Mouse (Mus musculus) neural tube, embryonic 12.5 days (tissue): ENCODE data around the gene Zc3h8. TPM values are rescaled to one million over a fixed set of nuclear protein-coding genes. Genes with fewer than 3 reads are reported as not detected.

Source experiments
- ATAC-seq: fragments of 200-750 bp; cut with Nextera tagmentation; 2 replicates; pipeline ENCODE4 v1.8.0; 2017; ENCODE audit warnings: low read depth, mild to moderate bottlenecking, moderate TSS enrichment, moderate library complexity; ENCODE audit not compliant: low FRiP score
- H3K27ac ChIP-seq: fragments of 300-500 bp; sonication (generic); 2 replicates; pipeline ENCODE4 v1.5.1; 2016
- H3K27me3 ChIP-seq: fragments of 300-500 bp; sonication (generic); replicated peaks from 2 replicates; pipeline ENCODE4 v1.6.1; 2016; ENCODE audit warnings: mild to moderate bottlenecking
- H3K36me3 ChIP-seq: fragments of 300-500 bp; sonication (generic); 2 replicates; pipeline ENCODE4 v1.6.1; 2016; ENCODE audit warnings: mild to moderate bottlenecking
- H3K4me1 ChIP-seq: fragments of 300-500 bp; sonication (generic); 2 replicates; pipeline ENCODE4 v1.6.1; 2016
- H3K4me2 ChIP-seq: fragments of 300-500 bp; sonication (generic); replicated peaks from 2 replicates; pipeline ENCODE4 v1.6.1; 2016; ENCODE audit warnings: mild to moderate bottlenecking
- H3K4me3 ChIP-seq: fragments of 300-500 bp; sonication (generic); 2 replicates; pipeline ENCODE4 v1.5.1; 2016
- H3K9ac ChIP-seq: fragments of 300-500 bp; sonication (generic); 2 replicates; pipeline ENCODE4 v1.6.1; 2016; ENCODE audit warnings: mild to moderate bottlenecking
- H3K9me3 ChIP-seq: fragments of 300-500 bp; sonication (generic); 2 replicates; pipeline ENCODE4 v1.6.1; 2016; ENCODE audit warnings: mild to moderate bottlenecking
- WGBS: fragments of 180-500 bp; shearing (Covaris S2); methylation state at CpG from one replicate; pipeline ENCODE4 v1.1.7; 2016; 5-methylcytosine and 5-hydroxymethylcytosine counted together
- polyA plus RNA-seq: library from polyadenylated mRNA; unstranded; fragments of >200 nt; fragmentation: Nextera tagmentation; extraction: Ambion mirVana; gene quantifications from 2 replicates; pipeline ENCODE4 v1.2.1, GENCODE M21; 2016

Gene Zc3h8
- 8.2 and 10.8 TPM in 2 replicates for polyA plus RNA-seq

DNA sequence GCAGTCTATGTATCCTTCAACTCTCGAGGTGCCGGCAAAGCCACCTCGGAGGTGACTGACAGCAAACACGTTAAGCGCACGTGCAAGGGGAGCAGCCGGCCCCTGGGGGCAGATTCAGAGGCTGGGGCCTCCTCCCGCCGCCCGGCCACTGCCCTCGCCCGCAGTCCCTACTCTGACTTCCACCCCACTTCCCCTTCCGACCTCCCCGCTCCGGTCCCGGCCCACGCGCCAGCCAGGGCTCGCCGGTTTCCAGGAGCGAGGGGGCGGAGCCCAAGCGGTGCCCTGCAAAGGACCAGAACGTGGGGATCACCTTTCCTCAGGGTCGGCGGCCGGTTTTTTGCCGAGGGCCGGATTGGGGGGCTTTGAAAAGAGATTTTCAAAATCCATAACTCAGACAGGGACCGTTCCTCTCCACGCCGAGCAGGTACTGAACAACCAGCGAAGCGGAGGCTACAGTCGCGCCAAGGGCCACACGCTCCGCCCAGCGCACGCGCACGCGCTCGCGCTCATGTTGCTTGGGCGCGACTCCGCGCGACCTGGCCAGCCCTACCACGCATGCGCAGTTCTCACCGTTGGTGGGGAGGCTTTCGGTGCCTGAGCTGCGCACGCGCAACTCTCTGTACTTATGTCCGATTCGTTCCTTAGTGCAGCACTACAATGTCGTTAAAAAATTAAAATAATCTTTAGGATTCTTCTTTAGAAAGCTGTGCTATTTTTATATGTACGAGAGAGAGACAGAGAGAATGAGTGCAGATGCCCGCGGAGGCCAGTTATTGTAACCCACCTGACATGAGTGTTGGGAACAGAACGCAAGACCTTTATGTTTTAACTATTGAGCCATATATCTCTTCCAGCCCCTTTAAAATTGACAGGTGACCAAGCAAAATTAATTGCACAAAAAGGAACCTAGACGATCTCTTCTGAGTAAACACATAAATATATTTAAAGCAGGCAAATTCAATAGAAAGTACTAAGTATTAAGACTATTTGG is at the start of gene Zc3h8:
Zc3h8 (minus strand) TSS at position 540 of the 991 bp plus-strand sequence.
- Histone ChIP-seq H3K4me3 (peak within 1 kb of the TSS; percentile 60), H3K4me1 (no peaks in the 10 kb centered on the region), H3K9ac (peak within 1 kb of the TSS; percentile 69), H3K27ac (no peak within 1 kb of the TSS), H3K27me3 (0 out of 2 replicates have a peak, but pooled peaks cover 3% of the 10 kb centered on the region), H3K36me3 (peaks cover 1% of the 10 kb centered on the region; the same call in 1 of the 2 replicates), H3K9me3 (no peaks in the 10 kb centered on the region), H3K4me2 (peak within 1 kb of the TSS; percentile 79)
- peak; percentile 93 for ATAC-seq
- WGBS, result 2% methylated on average over 65 of the region's 65 CpGs

DNA sequence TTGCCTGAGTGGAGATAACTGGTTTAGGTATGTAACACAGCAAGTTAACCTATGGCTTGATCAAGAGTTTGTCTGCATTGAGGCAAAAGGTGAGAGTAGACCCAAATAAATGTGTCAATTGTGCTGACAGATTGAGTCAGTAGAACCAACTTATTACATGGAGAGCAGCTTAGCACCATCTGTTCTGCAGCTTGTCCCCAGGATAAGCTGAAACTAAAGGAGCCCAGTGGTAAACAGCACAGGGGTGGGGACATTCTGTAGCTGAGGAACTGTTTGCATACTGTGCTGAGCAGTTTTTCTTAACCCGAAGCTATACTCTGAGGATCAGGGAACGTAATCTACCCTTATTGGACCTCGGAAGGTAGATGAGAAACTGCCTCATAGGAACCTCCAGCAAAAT is 40.9 kb upstream of the Zc3h8 start:
- ATAC-seq, result no peak
- WGBS, result 91% methylated on average over 3 of the region's 3 CpGs
- H3K9me3 ChIP-seq, result no peaks in the 10 kb centered on the region

DNA sequence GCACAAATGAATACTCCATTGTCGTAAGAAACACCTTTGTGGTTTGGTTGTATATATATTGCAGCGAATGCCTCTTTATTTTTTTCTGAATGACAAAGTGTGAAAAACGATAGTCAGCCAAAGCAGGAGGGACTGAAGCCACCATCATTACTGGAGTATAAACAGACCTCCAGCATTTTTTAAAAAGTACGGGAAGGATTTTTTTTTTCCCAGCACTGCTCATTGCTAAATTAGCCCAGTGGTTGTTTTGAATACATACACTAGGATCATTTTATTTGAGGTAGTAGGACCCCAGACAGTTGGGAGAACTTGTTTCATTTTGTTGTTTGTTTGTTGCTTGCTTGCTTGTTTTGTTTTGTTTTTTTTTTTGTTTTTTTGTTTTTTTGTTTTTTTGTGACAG is 31.7 kb upstream of the Zc3h8 start:
- Histone ChIP-seq H3K4me1 (no peaks in the 10 kb centered on the region), H3K9me3 (no peaks in the 10 kb centered on the region), H3K4me2 (no peak overlapping the region), H3K9ac (no peak overlapping the region), H3K4me3 (no peak overlapping the region), H3K27me3 (no peaks in the 10 kb centered on the region), H3K36me3 (no peaks in the 10 kb centered on the region), H3K27ac (no peak overlapping the region)
- WGBS, result 78% methylated on average over 4 of the region's 4 CpGs
- ATAC-seq, result no peak

More for the DNA sequence above, 40.9 kb upstream of the Zc3h8 start:
- Histone ChIP-seq H3K4me2 (no peak overlapping the region), H3K9ac (no peak overlapping the region), H3K4me3 (no peak overlapping the region), H3K27me3 (no peaks in the 10 kb centered on the region), H3K27ac (no peak overlapping the region), H3K4me1 (peaks cover 5% of the 10 kb centered on the region), H3K36me3 (no peaks in the 10 kb centered on the region)

DNA sequence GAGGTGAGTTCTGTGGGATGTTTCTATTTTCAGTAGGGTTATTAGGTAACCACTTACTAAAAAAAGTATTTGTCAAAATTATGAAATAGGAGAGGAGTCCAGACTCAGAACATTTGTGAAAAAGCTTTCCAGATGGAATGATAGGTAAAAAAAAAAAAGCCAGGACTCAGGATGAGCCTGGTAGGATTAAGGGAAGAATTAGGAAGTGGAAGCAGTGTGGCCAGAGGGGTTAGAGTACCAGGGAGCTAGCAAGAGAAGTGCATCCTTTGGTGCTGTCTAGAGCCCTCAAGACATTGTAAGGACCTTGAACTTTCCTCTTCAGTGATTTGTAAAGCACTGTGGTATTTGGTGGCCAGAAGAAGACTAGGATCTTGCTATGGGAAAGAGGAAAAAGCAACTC is 28.4 kb upstream of the Zc3h8 start:
- no peaks in the 10 kb centered on the region for H3K4me1 ChIP-seq

DNA sequence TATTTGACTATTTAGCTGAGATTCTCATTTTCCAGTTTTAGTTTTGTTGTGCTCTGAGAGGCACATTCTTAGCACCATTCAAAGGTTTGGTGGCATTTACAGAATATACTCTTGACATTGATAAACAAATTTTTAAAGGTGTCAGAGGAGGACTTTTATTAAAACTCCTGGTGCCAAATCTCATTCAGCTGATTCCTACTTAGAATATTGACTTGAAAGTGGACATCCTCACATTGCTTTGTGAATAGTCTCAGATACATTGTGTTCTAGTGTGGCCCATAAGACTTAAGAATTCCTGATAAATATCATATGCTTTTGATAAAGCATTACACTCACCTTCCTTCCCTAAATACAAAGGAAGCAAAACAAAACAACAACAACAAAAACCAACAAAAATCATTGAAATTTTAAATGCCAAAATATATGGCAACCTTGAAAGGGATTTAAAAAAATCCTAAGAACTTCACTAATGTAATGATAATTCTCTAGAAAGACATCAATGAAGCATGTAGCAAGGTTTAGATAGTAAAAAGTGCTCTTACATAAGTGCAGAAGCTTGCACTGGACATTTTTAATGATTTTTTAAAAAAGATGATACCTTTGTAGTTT is 24.7 kb upstream of the Zc3h8 start:
- Histone ChIP-seq H3K4me1 (peaks cover 3% of the 10 kb centered on the region; the same call in 1 of the 2 replicates), H3K9ac (0 out of 2 replicates have a peak overlapping the region, but pooled peaks have one; percentile 98), H3K27ac (no peak overlapping the region), H3K4me3 (peak overlapping the region; percentile 85), H3K27me3 (no peaks in the 10 kb centered on the region), H3K9me3 (no peaks in the 10 kb centered on the region), H3K36me3 (no peaks in the 10 kb centered on the region), H3K4me2 (peak overlapping the region; percentile 60)
- no peak for ATAC-seq

More for the DNA sequence above, 28.4 kb upstream of the Zc3h8 start:
- Histone ChIP-seq H3K4me2 (no peak overlapping the region), H3K9me3 (no peaks in the 10 kb centered on the region), H3K9ac (no peak overlapping the region), H3K36me3 (no peaks in the 10 kb centered on the region), H3K27me3 (no peaks in the 10 kb centered on the region), H3K4me3 (no peak overlapping the region), H3K27ac (no peak overlapping the region)
- no peak for ATAC-seq

DNA sequence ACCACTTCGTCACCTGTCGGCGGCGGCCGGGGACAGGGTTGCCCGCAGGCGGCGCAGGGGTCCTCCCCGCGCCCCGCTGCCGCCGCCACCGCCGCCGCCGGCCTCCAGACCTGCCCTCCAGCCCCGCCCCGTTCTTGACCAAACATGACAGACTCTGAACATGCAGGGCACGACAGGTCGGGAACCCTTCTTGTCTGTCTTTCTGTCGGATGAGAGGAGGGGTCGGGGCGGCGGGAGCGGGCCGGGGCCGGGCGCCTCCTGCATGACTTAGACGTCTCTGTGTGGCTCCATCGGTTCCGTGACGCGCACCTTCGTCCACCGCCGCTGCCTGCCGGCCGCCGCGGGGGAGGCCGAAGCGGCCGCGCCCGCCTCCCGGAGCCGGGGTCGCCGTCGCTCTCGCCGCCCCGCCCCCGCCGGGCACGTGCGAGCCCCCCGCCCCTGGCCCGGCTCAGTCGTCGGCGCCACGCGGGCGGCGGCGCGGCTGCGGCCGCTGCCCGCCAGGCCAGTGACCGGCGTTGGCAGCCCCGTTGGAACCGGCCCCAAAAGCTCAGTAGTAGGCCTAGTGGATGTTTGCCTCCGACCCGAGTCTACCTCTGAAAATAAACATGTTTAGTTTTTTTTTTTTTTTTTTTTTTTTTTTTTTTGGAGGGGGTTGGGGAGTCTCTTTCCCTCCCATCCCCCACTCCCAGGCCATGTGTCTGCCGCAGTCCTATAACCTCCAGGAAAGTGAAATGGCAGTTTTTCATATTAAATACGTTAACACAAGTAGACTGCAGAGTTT is 24.0 kb upstream of the Zc3h8 start, which contains the start of gene Gm10762:
Gm10762 (minus strand) TSS at position 65 of the 781 bp plus-strand sequence.
- H3K27me3 ChIP-seq, result no peaks in the 10 kb centered on the region
- peak within 1 kb of the TSS; percentile 98 for H3K9ac ChIP-seq
- no peaks in the 10 kb centered on the region for H3K9me3 ChIP-seq
- peak; percentile 82 for ATAC-seq
- H3K4me1 ChIP-seq, result peaks cover 3% of the 10 kb centered on the region; the same call in 1 of the 2 replicates
- no peaks in the 10 kb centered on the region for H3K36me3 ChIP-seq
- H3K4me2 ChIP-seq, result peak within 1 kb of the TSS; percentile 60
- H3K27ac ChIP-seq, result peak within 1 kb of the TSS; percentile 100
- under 1% methylated on average over 74 of the region's 80 CpGs for WGBS
- peak within 1 kb of the TSS; percentile 85 for H3K4me3 ChIP-seq

DNA sequence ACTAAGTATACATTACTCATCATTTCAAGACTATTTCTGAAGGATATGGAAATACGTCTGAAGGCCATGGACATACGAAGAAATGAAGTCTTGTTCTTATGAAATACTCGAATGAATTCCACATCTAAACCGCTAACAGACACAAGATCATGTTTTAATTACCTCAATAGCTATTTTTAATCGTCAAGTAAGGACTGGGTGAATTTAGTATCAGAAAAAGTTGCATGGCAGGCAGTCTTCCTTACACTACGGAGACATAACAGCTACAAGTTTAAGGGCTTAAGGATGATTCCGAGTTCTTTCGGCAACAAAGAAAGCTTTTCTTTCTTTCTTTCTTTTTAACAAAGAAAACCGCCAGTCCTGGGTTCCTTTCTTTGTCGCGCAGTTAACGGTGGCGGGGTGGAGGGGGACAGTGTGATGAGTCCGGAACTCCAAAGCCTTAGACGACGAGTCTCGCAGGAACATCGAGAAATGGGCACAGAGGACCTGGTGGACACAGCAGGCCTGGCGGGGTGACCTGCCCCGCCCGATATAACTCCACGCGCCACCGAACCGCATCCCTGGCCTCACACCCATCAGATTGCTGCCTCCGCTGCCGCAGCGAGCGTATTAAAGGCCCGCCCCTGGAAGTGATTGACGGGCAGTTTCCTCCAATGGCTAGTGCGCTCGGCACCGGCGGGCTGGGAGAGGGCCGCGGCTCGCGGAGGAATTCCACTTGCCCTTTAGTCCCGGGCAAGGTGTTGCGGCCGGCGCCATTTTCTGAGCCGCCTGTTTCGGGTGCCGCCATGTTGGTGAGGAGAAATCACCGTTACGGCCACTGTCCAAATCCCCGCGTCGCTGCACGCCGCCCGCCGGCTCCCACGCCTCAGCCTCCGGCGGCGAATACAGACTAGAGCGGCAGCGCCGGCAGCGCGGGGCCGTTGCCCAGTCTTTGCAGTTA is 23.0 kb upstream of the Zc3h8 start, which contains the start of gene Zc3h6:
Zc3h6 (plus strand) TSS at position 762 of the 940 bp plus-strand sequence.
- 1% methylated on average over 65 of the region's 65 CpGs for WGBS
- peak; percentile 98 for ATAC-seq

DNA sequence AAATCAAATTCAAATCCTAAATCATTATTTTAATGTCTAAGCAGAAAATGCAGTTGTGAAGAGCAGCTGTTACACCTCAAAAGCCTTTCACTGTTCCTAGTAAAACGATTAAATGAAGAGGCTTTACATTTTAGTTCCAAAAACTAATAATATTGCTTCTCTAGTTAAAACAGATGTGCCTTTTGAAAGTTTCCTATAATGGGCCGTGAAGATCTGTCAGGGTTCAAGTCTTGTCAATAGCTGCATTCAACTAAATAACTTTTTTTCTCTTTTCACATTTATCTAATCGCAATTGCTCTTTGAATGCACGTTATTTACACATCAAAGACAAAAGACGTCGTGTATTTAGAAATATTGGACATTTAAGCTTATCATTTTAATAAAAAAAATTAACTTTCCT is 22.4 kb upstream of the Zc3h8 start:
- no peak overlapping the region for H3K4me3 ChIP-seq
- H3K27ac ChIP-seq, result no peak overlapping the region
- H3K9ac ChIP-seq, result peak overlapping the region; percentile 98; the same call in 1 of the 2 replicates
- no peaks in the 10 kb centered on the region for H3K9me3 ChIP-seq
- H3K36me3 ChIP-seq, result no peaks in the 10 kb centered on the region
- 11% methylated on average over 6 of the region's 6 CpGs for WGBS
- H3K27me3 ChIP-seq, result no peaks in the 10 kb centered on the region
- H3K4me1 ChIP-seq, result peaks cover 3% of the 10 kb centered on the region; the same call in 1 of the 2 replicates
- H3K4me2 ChIP-seq, result peak overlapping the region; percentile 60
- ATAC-seq, result no peak

More for the DNA sequence above, 23.0 kb upstream of the Zc3h8 start, which contains the start of gene Zc3h6:
- H3K36me3 ChIP-seq, result no peaks in the 10 kb centered on the region
- no peaks in the 10 kb centered on the region for H3K27me3 ChIP-seq
- peak within 1 kb of the TSS; percentile 100 for H3K27ac ChIP-seq
- peaks cover 3% of the 10 kb centered on the region; the same call in 1 of the 2 replicates for H3K4me1 ChIP-seq
- H3K9me3 ChIP-seq, result no peaks in the 10 kb centered on the region
- peak within 1 kb of the TSS; percentile 85 for H3K4me3 ChIP-seq
- H3K9ac ChIP-seq, result peak within 1 kb of the TSS; percentile 98
- H3K4me2 ChIP-seq, result peak within 1 kb of the TSS; percentile 60

DNA sequence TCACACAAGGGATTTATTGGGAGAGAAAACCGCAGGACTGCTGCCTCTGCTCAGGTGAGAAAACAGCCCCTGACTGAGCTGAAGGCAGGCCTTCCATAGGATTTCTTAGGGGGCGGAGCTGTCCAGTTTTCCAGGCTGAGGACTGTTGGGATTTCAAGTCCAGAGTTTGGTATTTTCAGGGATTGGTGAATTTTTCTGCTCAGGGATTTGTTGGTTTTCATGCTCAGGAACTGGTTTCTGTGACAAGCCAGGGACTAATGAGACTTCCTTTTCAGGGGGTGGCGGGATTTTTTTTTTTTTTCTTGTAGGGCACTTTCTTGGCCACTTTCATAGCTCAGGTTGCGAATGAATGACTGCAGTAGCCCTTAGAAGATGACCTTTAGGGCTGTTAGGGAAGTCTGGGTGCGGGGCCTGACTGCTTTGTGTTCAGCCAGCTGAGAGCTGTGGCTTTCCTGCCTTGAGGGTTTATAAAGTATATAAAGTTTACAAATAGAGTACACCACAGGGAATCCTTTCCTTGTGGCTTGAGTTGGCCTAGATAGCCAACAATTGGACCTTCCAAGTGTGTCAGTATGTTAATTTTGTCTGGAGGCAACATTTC is 21.7 kb upstream of the Zc3h8 start:
- Histone ChIP-seq H3K9me3 (no peaks in the 10 kb centered on the region), H3K4me1 (peaks cover 3% of the 10 kb centered on the region; the same call in 1 of the 2 replicates), H3K4me2 (peak overlapping the region; percentile 60), H3K27me3 (no peaks in the 10 kb centered on the region), H3K27ac (no peak overlapping the region), H3K36me3 (no peaks in the 10 kb centered on the region), H3K4me3 (no peak overlapping the region), H3K9ac (no peak overlapping the region)
- no peak for ATAC-seq
- WGBS, result 33% methylated on average over 5 of the region's 5 CpGs

DNA sequence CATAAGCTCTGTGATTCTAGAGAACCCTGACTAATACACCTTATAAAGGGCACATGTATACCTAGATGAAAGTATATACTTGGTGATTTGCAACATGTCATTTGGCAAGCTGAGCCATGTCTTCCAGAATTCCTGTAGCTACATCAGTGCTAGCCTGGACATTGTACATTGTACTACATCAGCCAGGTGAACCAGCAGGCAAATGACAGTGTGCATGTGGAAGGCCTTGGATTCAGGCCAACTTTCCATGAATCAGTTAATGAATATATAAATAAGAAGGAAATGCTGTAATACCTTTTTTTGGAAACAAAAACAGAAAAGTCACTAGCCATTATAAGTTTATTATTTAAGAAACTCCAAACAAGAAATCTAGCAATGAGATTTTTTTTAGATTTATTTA is 10.3 kb upstream of the Zc3h8 start:
- Histone ChIP-seq H3K27me3 (no peaks in the 10 kb centered on the region), H3K4me2 (no peak overlapping the region), H3K4me1 (no peaks in the 10 kb centered on the region), H3K36me3 (no peaks in the 10 kb centered on the region), H3K4me3 (no peak overlapping the region), H3K9ac (no peak overlapping the region), H3K27ac (no peak overlapping the region), H3K9me3 (no peaks in the 10 kb centered on the region)
- no peak for ATAC-seq
